Comparison of ENCODE assay signal across 8 mouse cellular contexts in the genomic region with DNA sequence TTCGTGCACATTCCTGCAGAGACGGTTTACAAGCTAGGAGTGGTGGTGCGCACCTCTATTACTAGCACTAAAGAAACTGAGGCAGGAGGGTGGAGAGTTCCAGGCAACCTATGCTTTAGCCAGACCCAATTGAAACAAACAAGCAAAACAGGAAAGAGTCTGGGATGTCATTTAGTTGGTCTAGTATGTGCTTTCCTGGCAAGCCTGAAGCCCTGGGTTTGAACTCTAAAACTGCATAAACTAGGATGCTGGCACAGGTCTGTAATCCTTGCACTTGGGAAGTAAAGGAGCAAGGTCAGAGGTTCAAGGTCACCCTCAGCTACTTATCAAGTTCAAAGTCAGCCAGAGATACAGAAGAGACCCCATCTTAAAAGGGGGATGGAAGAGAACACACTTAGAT. TPM values are rescaled to one million over a fixed set of nuclear protein-coding genes. Genes with fewer than 3 reads are reported as not detected.
DNase-seq lines count a peak whose midpoint lies in the region; ATAC-seq and TF ChIP-seq lines count a peak whose summit lies in the region.

No protein-coding gene starts in this region.

- H3K4me2 ChIP-seq in heart, embryonic 15.5 days: peak overlapping the region; percentile 88
- H3K4me2 ChIP-seq in midbrain, embryonic 11.5 days: peak overlapping the region; percentile 59

- DNase-seq in heart, adult 8-10 months (ENCODE audit: low spot score): no peak
- no peak for DNase-seq in G1E (ENCODE audit: low spot score)
- DNase-seq in hindbrain, embryonic 10.5 days (ENCODE audit: low spot score): no peak
- peak; percentile 92 for DNase-seq in midbrain, embryonic 11.5 days (ENCODE audit: low spot score, missing footprints)
- DNase-seq in urinary bladder, adult 2 months (ENCODE audit: low spot score): no peak
- DNase-seq in adrenal gland, adult 8-10 months: no peak
- no peak for DNase-seq in lung, adult 18-20 months

- peaks cover 70% of the 10 kb centered on the region for H3K27me3 ChIP-seq in heart, embryonic 15.5 days
- peaks cover 60% of the 10 kb centered on the region for H3K27me3 ChIP-seq in G1E (ENCODE audit: insufficient read depth, low read length)
- H3K27me3 ChIP-seq in hindbrain, embryonic 10.5 days (ENCODE audit: insufficient read depth, poor library complexity, severe bottlenecking): peaks cover 98% of the 10 kb centered on the region
- peaks cover 82% of the 10 kb centered on the region for H3K27me3 ChIP-seq in midbrain, embryonic 11.5 days (ENCODE audit: control insufficient read depth, insufficient read depth, low read length)

- no peak for TF ChIP-seq CTCF in G1E (IDR thresholded peaks at IDR 0.05; ENCODE audit: low read depth, low read length)

- H3K9ac ChIP-seq in heart, embryonic 15.5 days: peak overlapping the region; percentile 43; the same call in 1 of the 2 replicates
- peak overlapping the region; percentile 52 for H3K9ac ChIP-seq in midbrain, embryonic 11.5 days (ENCODE audit: low read length)

- H3K9me3 ChIP-seq in heart, embryonic 15.5 days (replicated peaks): no peaks in the 10 kb centered on the region
- no peaks in the 10 kb centered on the region for H3K9me3 ChIP-seq in G1E (replicated peaks)
- no peaks in the 10 kb centered on the region for H3K9me3 ChIP-seq in hindbrain, embryonic 10.5 days
- no peaks in the 10 kb centered on the region for H3K9me3 ChIP-seq in midbrain, embryonic 11.5 days (ENCODE audit: control insufficient read depth, low read length)

- peak overlapping the region; percentile 50 for H3K4me3 ChIP-seq in heart, embryonic 15.5 days
- peak overlapping the region; percentile 72 for H3K4me3 ChIP-seq in G1E (ENCODE audit: low read depth, low read length)
- peak overlapping the region; percentile 58 for H3K4me3 ChIP-seq in hindbrain, embryonic 10.5 days
- peak overlapping the region; percentile 34; the same call in 1 of the 2 replicates for H3K4me3 ChIP-seq in midbrain, embryonic 11.5 days (ENCODE audit: low read depth, low read length)

- no peak overlapping the region for H3K27ac ChIP-seq in heart, embryonic 15.5 days
- H3K27ac ChIP-seq in hindbrain, embryonic 10.5 days: peak overlapping the region; percentile 83
- no peak overlapping the region for H3K27ac ChIP-seq in midbrain, embryonic 11.5 days (ENCODE audit: low read depth, low read length)

- 25% methylated on average over 3 of the region's 3 CpGs for WGBS in heart, embryonic 15.5 days
- 9% methylated on average over 3 of the region's 3 CpGs for WGBS in hindbrain, embryonic 10.5 days
- WGBS in midbrain, embryonic 11.5 days: 12% methylated on average over 3 of the region's 3 CpGs

- peaks cover 19% of the 10 kb centered on the region for H3K4me1 ChIP-seq in heart, embryonic 15.5 days (replicated peaks)
- peaks cover 58% of the 10 kb centered on the region for H3K4me1 ChIP-seq in G1E (ENCODE audit: insufficient read depth, low read depth, low read length)
- peaks cover 35% of the 10 kb centered on the region for H3K4me1 ChIP-seq in hindbrain, embryonic 10.5 days (replicated peaks)
- peaks cover 9% of the 10 kb centered on the region for H3K4me1 ChIP-seq in midbrain, embryonic 11.5 days (ENCODE audit: control insufficient read depth, insufficient read depth, low read length)

- no peaks in the 10 kb centered on the region for H3K36me3 ChIP-seq in heart, embryonic 15.5 days
- H3K36me3 ChIP-seq in G1E (replicated peaks): no peaks in the 10 kb centered on the region
- H3K36me3 ChIP-seq in hindbrain, embryonic 10.5 days: no peaks in the 10 kb centered on the region
- no peaks in the 10 kb centered on the region for H3K36me3 ChIP-seq in midbrain, embryonic 11.5 days (ENCODE audit: control insufficient read depth, insufficient read depth, low read length)

- no peak for ATAC-seq in heart, embryonic 15.5 days (replicated peaks; ENCODE audit: insufficient number of reproducible peaks, insufficient read depth, low FRiP score, low read depth)
- no peak for ATAC-seq in G1E (ENCODE audit: extremely low read depth, insufficient number of reproducible peaks, low FRiP score, poor library complexity, severe bottlenecking)
- no peak for ATAC-seq in midbrain, embryonic 11.5 days (ENCODE audit: low FRiP score)

RNA-seq across cellular contexts. Expression of a gene that starts 18.3 kb away (rescaled TPM):
- 11.5 and 14.7 TPM in 2 replicates for polyA plus RNA-seq in heart, embryonic 15.5 days (2015; fragmentation: Nextera tagmentation; extraction: Ambion mirVana)
- 10 to 100 TPM; 10.8 to 12.1 (median 11.6) TPM for total RNA-seq in heart, adult 8-10 months (2022)
- total RNA-seq in G1E (2014; fragmentation: Nextera tagmentation) (7.6 TPM in 2 replicates), G1E (2017) (9.4 and 10.2 TPM in 2 replicates)
- polyA plus RNA-seq in G1E (2012): 14.0 and 15.9 TPM in 2 replicates
- polyA plus RNA-seq in hindbrain, embryonic 10.5 days (2016; fragmentation: Nextera tagmentation; extraction: Ambion mirVana): 21.5 and 21.6 TPM in 2 replicates
- 14.3 and 16.5 TPM in 2 replicates for polyA plus RNA-seq in midbrain, embryonic 11.5 days (2014; fragmentation: Nextera tagmentation; extraction: Ambion mirVana)
- 9.5 and 10.8 TPM in 2 replicates for polyA plus RNA-seq in urinary bladder, adult 2 months (2012; rRNA removed)
- 10 to 100 TPM; 15.2 to 18.4 (median 16.7) TPM for total RNA-seq in adrenal gland, adult 8-10 months (2022)

RNA-seq across cellular contexts. Expression of a gene that starts 18.4 kb away (rescaled TPM):
- 28.3 and 29.3 TPM in 2 replicates for polyA plus RNA-seq in heart, embryonic 15.5 days (2015; fragmentation: Nextera tagmentation; extraction: Ambion mirVana)
- 10 to 100 TPM; 19.3 to 29.4 (median 22.0) TPM for total RNA-seq in heart, adult 8-10 months (2022)
- 11.4 and 13.0 TPM in 2 replicates for total RNA-seq in G1E (2014; fragmentation: Nextera tagmentation)
- 22.6 and 28.4 TPM in 2 replicates for total RNA-seq in G1E (2017)
- 19.5 and 27.2 TPM in 2 replicates for polyA plus RNA-seq in G1E (2012)
- polyA plus RNA-seq in hindbrain, embryonic 10.5 days (2016; fragmentation: Nextera tagmentation; extraction: Ambion mirVana): 48.8 and 62.1 TPM in 2 replicates
- 47.7 and 54.3 TPM in 2 replicates for polyA plus RNA-seq in midbrain, embryonic 11.5 days (2014; fragmentation: Nextera tagmentation; extraction: Ambion mirVana)
- polyA plus RNA-seq in urinary bladder, adult 2 months (2012; rRNA removed): 26.0 and 27.7 TPM in 2 replicates
- 10 to 100 TPM; 34.3 to 43.0 (median 36.2) TPM for total RNA-seq in adrenal gland, adult 8-10 months (2022)
